8 mouse cellular contexts compared by ENCODE assay signal in the genomic region with DNA sequence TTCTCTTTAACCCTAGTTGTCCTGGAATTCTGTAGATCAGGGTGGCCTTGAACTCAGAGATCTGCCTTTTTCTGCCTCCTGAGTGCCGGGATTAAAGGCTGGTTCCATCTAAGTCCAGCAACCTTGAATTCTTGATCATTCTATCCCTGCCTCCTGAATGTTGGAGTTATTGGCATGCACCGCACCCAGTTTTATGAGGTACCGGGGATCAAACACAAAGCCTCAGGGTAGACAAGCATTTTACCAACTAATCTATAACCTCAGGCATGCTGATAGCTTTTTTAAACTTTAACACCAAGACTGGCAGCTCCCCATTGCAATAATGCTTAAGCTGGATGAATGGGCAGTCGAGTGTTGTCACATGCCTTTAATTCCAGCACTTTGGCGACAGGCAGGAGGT. TPM values are rescaled to one million over a fixed set of nuclear protein-coding genes. Genes with fewer than 3 reads are reported as not detected.
A peak's percentile ranks its signal among the peaks of the same experiment; 100 is the strongest.
DNase-seq lines count a peak whose midpoint lies in the region; ATAC-seq and TF ChIP-seq lines count a peak whose summit lies in the region.

No protein-coding gene starts in this region.

- no peak for ATAC-seq in forebrain, embryonic 16.5 days
- ATAC-seq in hindbrain, embryonic 11.5 days (ENCODE audit: low FRiP score), result no peak
- no peak for ATAC-seq in activated CD4-positive, CD25-positive, alpha-beta regulatory T cell, adult 4 months

- H3K4me1 ChIP-seq in forebrain, embryonic 10.5 days, result peaks cover 20% of the 10 kb centered on the region
- peaks cover 14% of the 10 kb centered on the region for H3K4me1 ChIP-seq in forebrain, embryonic 16.5 days (replicated peaks; ENCODE audit: control insufficient read depth, insufficient read depth, low read length)
- peaks cover 3% of the 10 kb centered on the region; the same call in 1 of the 2 replicates for H3K4me1 ChIP-seq in hindbrain, embryonic 11.5 days (replicated peaks; ENCODE audit: control insufficient read depth, insufficient read depth, low read length)

- peak overlapping the region; percentile 89 for H3K4me3 ChIP-seq in forebrain, embryonic 10.5 days
- no peak overlapping the region for H3K4me3 ChIP-seq in forebrain, embryonic 16.5 days (replicated peaks; ENCODE audit: low read length)
- H3K4me3 ChIP-seq in C2C12 (ENCODE audit: insufficient read depth, poor library complexity, severe bottlenecking), result peak overlapping the region; percentile 66
- H3K4me3 ChIP-seq in hindbrain, embryonic 11.5 days (ENCODE audit: low read depth, low read length), result no peak overlapping the region; the same call in 1 of the 2 replicates

- no peak for TF ChIP-seq CTCF in C2C12 (IDR thresholded peaks at IDR 0.05; ENCODE audit: control insufficient read depth, insufficient read depth, insufficient read length)

- DNase-seq in forebrain, embryonic 10.5 days (ENCODE audit: extremely low spot score, low spot score), result no peak
- DNase-seq in hindbrain, embryonic 11.5 days (ENCODE audit: low spot score), result no peak
- DNase-seq in lung, postnatal 25 days (ENCODE audit: low spot score), result peak; percentile 34
- DNase-seq in urinary bladder, postnatal 4 days (ENCODE audit: low spot score in 2 of 2), result no peak
- DNase-seq in right cerebral cortex, postnatal 14 days, result no peak

- H3K36me3 ChIP-seq in forebrain, embryonic 10.5 days (replicated peaks), result peaks cover 61% of the 10 kb centered on the region
- H3K36me3 ChIP-seq in forebrain, embryonic 16.5 days (ENCODE audit: control insufficient read depth, insufficient read depth), result peaks cover 32% of the 10 kb centered on the region
- peaks cover 53% of the 10 kb centered on the region for H3K36me3 ChIP-seq in C2C12 (ENCODE audit: control insufficient read depth, insufficient read depth)
- peaks cover 10% of the 10 kb centered on the region; the same call in 1 of the 2 replicates for H3K36me3 ChIP-seq in hindbrain, embryonic 11.5 days (ENCODE audit: control insufficient read depth, insufficient read depth, low read length)

- no peak overlapping the region; the same call in 1 of the 2 replicates for H3K4me2 ChIP-seq in forebrain, embryonic 16.5 days (ENCODE audit: low read length)
- peak overlapping the region; percentile 59; the same call in 1 of the 2 replicates for H3K4me2 ChIP-seq in hindbrain, embryonic 11.5 days (replicated peaks; ENCODE audit: low read depth, low read length)

- H3K9ac ChIP-seq in forebrain, embryonic 16.5 days (replicated peaks; ENCODE audit: low read depth, low read length), result no peak overlapping the region
- H3K9ac ChIP-seq in hindbrain, embryonic 11.5 days (ENCODE audit: low read depth, low read length), result no peak overlapping the region

- H3K79me3 ChIP-seq in C2C12 (ENCODE audit: low read depth), result peaks cover 12% of the 10 kb centered on the region

- H3K27ac ChIP-seq in forebrain, embryonic 10.5 days, result peak overlapping the region; percentile 87
- H3K27ac ChIP-seq in forebrain, embryonic 16.5 days (ENCODE audit: low read length), result no peak overlapping the region
- no peak overlapping the region for H3K27ac ChIP-seq in hindbrain, embryonic 11.5 days (ENCODE audit: low read depth, low read length)

- H3K79me2 ChIP-seq in C2C12 (ENCODE audit: control insufficient read depth, insufficient read depth), result peaks cover 15% of the 10 kb centered on the region

- WGBS in forebrain, embryonic 10.5 days, result 64% methylated on average over 5 of the region's 5 CpGs
- 61% methylated on average over 5 of the region's 5 CpGs for WGBS in forebrain, embryonic 16.5 days
- WGBS in hindbrain, embryonic 11.5 days, result 61% methylated on average over 5 of the region's 5 CpGs

- no peaks in the 10 kb centered on the region for H3K9me3 ChIP-seq in forebrain, embryonic 10.5 days
- no peaks in the 10 kb centered on the region for H3K9me3 ChIP-seq in forebrain, embryonic 16.5 days (ENCODE audit: control insufficient read depth, low read length)
- H3K9me3 ChIP-seq in hindbrain, embryonic 11.5 days (ENCODE audit: control insufficient read depth, low read length), result no peaks in the 10 kb centered on the region

- H3K27me3 ChIP-seq in forebrain, embryonic 10.5 days (ENCODE audit: poor library complexity, severe bottlenecking), result no peaks in the 10 kb centered on the region
- no peaks in the 10 kb centered on the region for H3K27me3 ChIP-seq in forebrain, embryonic 16.5 days (replicated peaks; ENCODE audit: control insufficient read depth, insufficient read depth, low read length)
- no peaks in the 10 kb centered on the region for H3K27me3 ChIP-seq in C2C12 (ENCODE audit: control insufficient read depth, insufficient read depth, insufficient read length)
- no peaks in the 10 kb centered on the region for H3K27me3 ChIP-seq in hindbrain, embryonic 11.5 days (ENCODE audit: control insufficient read depth, insufficient read depth, low read length)

- no peak overlapping the region for H3ac ChIP-seq in C2C12 (ENCODE audit: control insufficient read depth, insufficient read length, low read depth)

TF ChIP-seq in C2C12, 6 proteins besides CTCF, POLR2A, EP300 and RAD21:
- TF ChIP-seq USF1 (IDR thresholded peaks at IDR 0.05; ENCODE audit: low read depth) (no peak), FOSL1 (IDR thresholded peaks at IDR 0.05; ENCODE audit: insufficient read depth, low read length, poor library complexity, severe bottlenecking) (no peak), MYOG (IDR thresholded peaks at IDR 0.05; ENCODE audit: control insufficient read depth, extremely low read depth, insufficient read length) (no peak), MAX (IDR thresholded peaks at IDR 0.05) (no peak)

RNA-seq across cellular contexts. Expression of a gene that starts 1.0 kb away (rescaled TPM):
- polyA plus RNA-seq in forebrain, embryonic 10.5 days (2016; fragmentation: Nextera tagmentation; extraction: Ambion mirVana), result 58.3 and 62.6 TPM in 2 replicates
- polyA plus RNA-seq in forebrain, embryonic 16.5 days (2015; fragmentation: Nextera tagmentation; extraction: Ambion mirVana), result 77.8 and 84.6 TPM in 2 replicates
- polyA plus RNA-seq in C2C12 (2012; fragmentation: generic; extraction: Trizol), result 37.1 TPM
- polyA plus RNA-seq in hindbrain, embryonic 11.5 days (2014; fragmentation: Nextera tagmentation; extraction: Ambion mirVana), result 52.4 and 63.1 TPM in 2 replicates
- 10 to 100 TPM; 49.5 to 57.2 TPM for polyA plus RNA-seq in activated CD4-positive, CD25-positive, alpha-beta regulatory T cell, adult 4 months (2017; shearing (Covaris generic))

RNA-seq across cellular contexts. Expression of a gene that starts 12.1 kb away (rescaled TPM):
- polyA plus RNA-seq in forebrain, embryonic 10.5 days (2016; fragmentation: Nextera tagmentation; extraction: Ambion mirVana), result 628 and 638 TPM in 2 replicates
- 1,152 and 1,198 TPM in 2 replicates for polyA plus RNA-seq in forebrain, embryonic 16.5 days (2015; fragmentation: Nextera tagmentation; extraction: Ambion mirVana)
- polyA plus RNA-seq in C2C12 (2012; fragmentation: generic; extraction: Trizol), result 556 TPM
- 923 and 941 TPM in 2 replicates for polyA plus RNA-seq in hindbrain, embryonic 11.5 days (2014; fragmentation: Nextera tagmentation; extraction: Ambion mirVana)
- polyA plus RNA-seq in activated CD4-positive, CD25-positive, alpha-beta regulatory T cell, adult 4 months (2017; shearing (Covaris generic)), result 100 to 1,000 TPM; 467 to 550 TPM

RNA-seq across cellular contexts. Expression of a gene that starts 30.6 kb away (rescaled TPM):
- polyA plus RNA-seq in forebrain, embryonic 10.5 days (2016; fragmentation: Nextera tagmentation; extraction: Ambion mirVana), result 28.8 and 30.5 TPM in 2 replicates
- 30.6 and 37.0 TPM in 2 replicates for polyA plus RNA-seq in forebrain, embryonic 16.5 days (2015; fragmentation: Nextera tagmentation; extraction: Ambion mirVana)
- polyA plus RNA-seq in C2C12 (2012; fragmentation: generic; extraction: Trizol), result 15.8 TPM
- 50.8 and 58.9 TPM in 2 replicates for polyA plus RNA-seq in hindbrain, embryonic 11.5 days (2014; fragmentation: Nextera tagmentation; extraction: Ambion mirVana)
- polyA plus RNA-seq in activated CD4-positive, CD25-positive, alpha-beta regulatory T cell, adult 4 months (2017; shearing (Covaris generic)), result 10 to 100 TPM; 13.2 to 13.7 TPM

RNA-seq across cellular contexts. Expression of a gene that starts 41.8 kb away (rescaled TPM):
- 0.84 and 0.97 TPM in 2 replicates for polyA plus RNA-seq in forebrain, embryonic 10.5 days (2016; fragmentation: Nextera tagmentation; extraction: Ambion mirVana)
- 5.4 and 7.3 TPM in 2 replicates for polyA plus RNA-seq in forebrain, embryonic 16.5 days (2015; fragmentation: Nextera tagmentation; extraction: Ambion mirVana)
- 0.11 TPM for polyA plus RNA-seq in C2C12 (2012; fragmentation: generic; extraction: Trizol)
- polyA plus RNA-seq in hindbrain, embryonic 11.5 days (2014; fragmentation: Nextera tagmentation; extraction: Ambion mirVana), result 1.6 and 4.1 TPM in 2 replicates
- polyA plus RNA-seq in activated CD4-positive, CD25-positive, alpha-beta regulatory T cell, adult 4 months (2017; shearing (Covaris generic)), result under 1 TPM; 0.11 to 0.42 TPM

RNA-seq across cellular contexts. Expression of a gene that starts 48.8 kb away (rescaled TPM):
- polyA plus RNA-seq in forebrain, embryonic 10.5 days (2016; fragmentation: Nextera tagmentation; extraction: Ambion mirVana), result 158 and 160 TPM in 2 replicates
- 104 and 107 TPM in 2 replicates for polyA plus RNA-seq in forebrain, embryonic 16.5 days (2015; fragmentation: Nextera tagmentation; extraction: Ambion mirVana)
- 108 TPM for polyA plus RNA-seq in C2C12 (2012; fragmentation: generic; extraction: Trizol)
- polyA plus RNA-seq in hindbrain, embryonic 11.5 days (2014; fragmentation: Nextera tagmentation; extraction: Ambion mirVana), result 132 and 139 TPM in 2 replicates
- polyA plus RNA-seq in activated CD4-positive, CD25-positive, alpha-beta regulatory T cell, adult 4 months (2017; shearing (Covaris generic)), result 10 to 100 TPM; 13.7 to 14.5 TPM

Comparison
In these comparisons a context has a peak if more than half of its experiments do, and no peak if none do; other contexts are left out.
1. H3K4me3 ChIP-seq: peak in forebrain, embryonic 10.5 days (single experiment) and C2C12 (single experiment); none in forebrain, embryonic 16.5 days (single experiment) and hindbrain, embryonic 11.5 days (single experiment).